Mouse (Mus musculus) splenic B cell, adult 2 months (primary cell): ENCODE measurements around the gene Olfr131.
"Not testable (repeated sequence)": the region's sequence is repeated elsewhere in the genome, so short reads cannot be mapped to it uniquely, and the experiment has no call there.

ENCODE experiments used
- DNase-seq: peaks from one replicate; pipeline ENCODE4 v3.0.0-alpha.2; 2011; ENCODE audit warnings: low read depth, low spot score
- H3K27me3 ChIP-seq: 2 replicates; pipeline ENCODE4 v1.6.1; 2012; ENCODE audit warnings: mild to moderate bottlenecking, low read length, moderate library complexity, mixed read lengths; ENCODE audit not compliant: control insufficient read depth, poor library complexity, insufficient read depth, severe bottlenecking
- H3K36me3 ChIP-seq: 2 replicates; pipeline ENCODE4 v1.6.1; 2012; ENCODE audit warnings: mild to moderate bottlenecking, low read length, moderate library complexity, mixed read lengths; ENCODE audit not compliant: control insufficient read depth, poor library complexity, insufficient read depth, severe bottlenecking

The Olfr131 gene

DNA sequence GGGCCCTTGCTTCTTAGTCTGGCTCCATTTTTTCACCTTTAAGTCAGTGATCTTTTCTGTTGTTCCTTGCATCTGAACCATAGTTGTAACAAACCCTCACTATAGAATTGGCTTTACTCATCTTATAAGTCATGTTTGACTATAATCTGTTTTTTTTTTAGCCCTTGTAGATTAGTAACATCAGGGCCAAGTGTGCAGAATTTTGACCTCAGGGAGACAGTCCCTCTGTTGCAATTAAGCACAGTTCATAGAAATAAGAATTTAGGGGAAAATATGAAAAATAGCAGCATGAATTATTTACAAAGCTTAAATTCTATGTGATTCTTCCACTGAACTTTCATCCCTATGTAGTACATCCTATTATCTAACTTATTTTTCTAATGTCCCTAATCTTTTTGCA lies at the start of gene Olfr131:
TSS of gene Olfr131 (minus strand) at position 101 of the 400 bp plus-strand sequence.
- no peaks in the 10 kb centered on the region for H3K36me3 ChIP-seq
- no peak for DNase-seq
- H3K27me3 ChIP-seq = no peaks in the 10 kb centered on the region

DNA sequence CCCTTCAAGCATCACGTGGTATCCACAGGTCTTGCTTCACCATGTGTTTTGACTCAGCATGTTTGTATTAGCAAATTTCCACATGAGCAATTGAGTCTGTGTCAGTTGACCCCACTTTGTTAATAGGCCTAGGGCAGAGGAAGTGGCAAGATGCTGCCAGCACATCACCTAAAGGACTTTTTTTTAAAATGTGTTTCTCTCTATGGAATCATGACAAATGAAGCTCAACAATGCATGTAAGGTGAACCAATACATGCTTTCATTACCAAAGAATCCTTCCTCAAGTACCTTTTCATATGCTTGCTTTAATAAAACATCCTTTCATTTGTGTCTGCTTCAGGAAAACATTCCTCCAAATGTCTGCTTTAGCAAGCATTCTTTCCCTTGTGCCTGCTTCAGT lies 45.9 kb upstream of the Olfr131 start, which contains the start of gene Olfr132:
TSS of gene Olfr132 (minus strand) at position 101 of the 400 bp plus-strand sequence.
- DNase-seq = no peak
- Histone ChIP-seq H3K36me3 (no peaks in the 10 kb centered on the region), H3K27me3 (no peaks in the 10 kb centered on the region)

DNA sequence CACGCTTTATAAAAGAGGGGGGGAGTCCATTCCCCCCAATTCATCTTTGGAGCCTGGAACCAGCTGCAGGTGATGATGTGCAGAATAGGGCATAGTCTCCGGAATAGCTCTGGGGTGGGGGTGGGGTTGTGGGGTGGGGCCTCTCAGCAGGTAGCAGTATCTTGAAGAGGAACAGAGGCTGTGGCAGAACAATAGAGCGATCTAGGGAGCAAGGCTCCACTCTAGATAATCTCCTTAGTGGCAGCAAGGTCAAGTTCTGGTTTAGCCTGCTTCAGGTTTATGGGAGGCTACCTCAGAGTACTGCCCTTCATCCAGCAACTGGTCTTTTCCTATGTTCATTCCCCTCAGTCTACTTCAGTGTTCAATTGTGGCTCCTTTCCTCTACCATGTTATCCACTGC lies 36.9 kb upstream of the Olfr131 start:
- not testable (repeated sequence) for DNase-seq, H3K27me3 ChIP-seq, H3K36me3 ChIP-seq

DNA sequence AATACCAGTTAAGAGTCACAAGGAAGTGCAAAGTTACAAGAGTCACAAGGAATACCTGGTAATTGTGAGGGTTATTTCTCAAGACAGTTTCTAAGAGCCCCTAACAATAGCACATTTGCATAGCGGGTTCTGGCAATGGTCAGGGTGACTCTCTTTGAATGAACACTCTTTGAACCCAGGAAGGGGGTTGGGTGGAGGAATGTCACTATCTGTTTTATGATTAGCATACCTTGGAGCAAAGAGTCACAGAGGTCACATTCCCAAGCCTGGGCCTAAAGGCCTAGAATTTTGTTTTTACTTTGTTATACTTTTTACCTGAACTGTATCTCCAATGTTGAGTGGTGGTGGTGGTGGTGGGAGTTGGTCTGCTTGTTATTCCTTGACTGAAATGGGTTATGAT lies 35.7 kb upstream of the Olfr131 start:
- not testable (repeated sequence) for H3K27me3 ChIP-seq, H3K36me3 ChIP-seq, DNase-seq

DNA sequence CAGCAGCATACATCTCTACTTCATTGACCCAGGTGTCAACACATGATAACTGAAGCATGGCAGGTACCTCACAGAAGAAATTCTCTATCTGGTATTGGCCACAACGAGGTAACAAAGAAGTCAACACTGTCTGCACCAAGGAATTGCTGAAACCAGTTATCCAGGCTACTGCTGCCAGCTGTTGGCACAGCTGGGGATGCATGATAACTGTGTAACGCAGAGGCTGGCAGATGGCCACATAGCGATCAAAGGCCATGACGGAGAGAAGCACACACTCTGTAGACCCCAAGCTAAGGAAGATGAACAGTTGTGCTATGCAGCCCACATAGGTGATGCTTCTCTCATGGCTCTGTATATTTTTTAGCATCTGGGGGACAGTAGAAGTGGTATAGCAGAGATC lies 6.1 kb downstream of the Olfr131 start:
- DNase-seq = no peak

DNA sequence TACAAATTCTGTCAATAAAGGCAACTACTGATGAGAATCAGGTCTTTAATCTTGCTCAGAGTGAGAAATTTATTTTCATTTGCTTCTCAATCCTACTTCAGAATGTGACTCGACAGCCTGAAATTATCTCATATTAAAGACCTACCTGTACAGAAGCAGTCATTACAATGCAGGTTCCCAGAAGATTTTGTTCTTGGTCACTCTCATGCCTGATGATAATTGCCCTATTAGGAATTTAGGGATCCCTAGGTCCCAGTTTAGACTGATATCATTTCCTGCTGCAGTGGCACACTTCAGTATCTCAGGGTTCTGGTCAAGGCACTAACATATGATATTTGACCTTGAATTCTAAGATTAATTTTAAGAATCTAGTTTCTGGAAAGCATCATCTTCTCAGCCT lies 24.9 kb downstream of the Olfr131 start, which contains the start of gene Olfr130:
TSS of gene Olfr130 (plus strand) at position 301 of the 400 bp plus-strand sequence.
- no peak for DNase-seq
- no peaks in the 10 kb centered on the region for H3K36me3 ChIP-seq
- no peaks in the 10 kb centered on the region for H3K27me3 ChIP-seq

More for the DNA sequence above, 6.1 kb downstream of the Olfr131 start:
- Histone ChIP-seq H3K27me3 (no peaks in the 10 kb centered on the region), H3K36me3 (no peaks in the 10 kb centered on the region)

DNA sequence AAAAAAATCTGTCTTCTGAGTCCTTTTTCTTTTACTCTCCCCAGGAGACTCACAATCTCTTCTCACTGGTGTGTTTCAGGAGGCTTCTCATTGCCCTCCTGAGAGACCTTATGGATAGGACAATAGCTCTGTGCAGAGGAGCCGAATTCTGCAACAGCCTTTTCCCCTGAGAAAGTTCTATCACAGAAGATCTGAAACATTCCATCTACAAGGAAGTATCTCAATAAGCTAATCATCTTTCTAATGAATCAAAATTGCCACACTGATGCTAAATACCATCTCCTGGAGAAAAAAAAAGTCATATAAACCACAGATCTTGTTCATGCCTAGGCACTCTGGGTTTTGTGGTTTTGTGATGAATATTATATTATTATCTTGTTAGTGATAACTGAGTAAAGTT lies 28.5 kb downstream of the Olfr131 start, which contains the start of gene Olfr129:
TSS of gene Olfr129 (minus strand) at position 101 of the 400 bp plus-strand sequence.
- DNase-seq = no peak
- H3K27me3 ChIP-seq = no peaks in the 10 kb centered on the region
- H3K36me3 ChIP-seq = no peaks in the 10 kb centered on the region
